Mouse (Mus musculus) heart, postnatal 0 days (tissue): Measurements from ENCODE around the gene 6030468B19Rik. TPM values are rescaled to one million over a fixed set of nuclear protein-coding genes. Genes with fewer than 3 reads are reported as not detected.

Source experiments
- ATAC-seq: fragments of 200-750 bp; cut with Nextera tagmentation; 2 replicates; pipeline ENCODE4 v1.8.0; 2017; ENCODE audit warnings: low read depth, moderate number of reproducible peaks, moderate library complexity; ENCODE audit not compliant: insufficient read depth
- DNase-seq: peaks from one replicate; pipeline ENCODE4 v3.0.0-alpha.2; 2016; ENCODE audit warnings: low spot score
- H3K27ac ChIP-seq: fragments of 300-500 bp; sonication (generic); 2 replicates; pipeline ENCODE4 v1.5.1; 2014; ENCODE audit warnings: low read depth, mild to moderate bottlenecking
- H3K27me3 ChIP-seq: fragments of 300-500 bp; sonication (generic); 2 replicates; pipeline ENCODE4 v1.6.1; 2014; ENCODE audit warnings: low read length, mixed read lengths; ENCODE audit not compliant: control insufficient read depth, insufficient read depth
- H3K36me3 ChIP-seq: fragments of 300-500 bp; sonication (generic); replicated peaks from 2 replicates; pipeline ENCODE4 v1.6.1; 2014; ENCODE audit warnings: low read length, mixed read lengths; ENCODE audit not compliant: control insufficient read depth, insufficient read depth
- H3K4me1 ChIP-seq: fragments of 300-500 bp; sonication (generic); 2 replicates; pipeline ENCODE4 v1.6.1; 2014; ENCODE audit warnings: antibody characterized with exemption; ENCODE audit not compliant: control insufficient read depth, insufficient read depth
- H3K4me2 ChIP-seq: fragments of 300-500 bp; sonication (generic); 2 replicates; pipeline ENCODE4 v1.6.1; 2014; ENCODE audit warnings: low read depth, mild to moderate bottlenecking, low read length, moderate library complexity
- H3K4me3 ChIP-seq: fragments of 300-500 bp; sonication (generic); 2 replicates; pipeline ENCODE4 v1.5.1; 2014; ENCODE audit warnings: low read depth, low read length
- H3K9ac ChIP-seq: fragments of 300-500 bp; sonication (generic); replicated peaks from 2 replicates; pipeline ENCODE4 v1.6.1; 2014; ENCODE audit warnings: low read depth, low read length, mixed read lengths
- H3K9me3 ChIP-seq: fragments of 300-500 bp; sonication (generic); replicated peaks from 2 replicates; pipeline ENCODE4 v1.6.1; 2016; ENCODE audit warnings: low read length; ENCODE audit not compliant: control insufficient read depth
- CTCF ChIP-seq: IDR thresholded peaks from 2 replicates; pipeline ENCODE4 v1.5.1; 2016; ENCODE audit warnings: antibody characterized with exemption, control low read depth, low read depth
- EP300 ChIP-seq: IDR thresholded peaks from 2 replicates; pipeline ENCODE4 v1.6.1; 2016; ENCODE audit warnings: antibody characterized with exemption, low read depth
- WGBS: fragments of 180-500 bp; shearing (Covaris S2); extraction: QIAGEN DNeasy Blood & Tissue Kit; methylation state at CpG from one replicate; pipeline ENCODE4 v1.1.7; 2014; 5-methylcytosine and 5-hydroxymethylcytosine counted together
- polyA plus RNA-seq: library from polyadenylated mRNA; unstranded; fragments of >200 nt; fragmentation: Nextera tagmentation; extraction: Ambion mirVana; gene quantifications from 2 replicates; pipeline ENCODE4 v1.2.1, GENCODE M21; 2015
- total RNA-seq: library from RNA; depleted of rRNA; stranded (reverse); fragments of >200 nt; gene quantifications from 2 replicates; pipeline ENCODE4 v1.2.3, GENCODE M21; 2014; ENCODE audit warnings: low replicate concordance

6030468B19Rik gene
- total and polyA plus RNA-seq, 2 experiments from 2014 or later = not detected

DNA sequence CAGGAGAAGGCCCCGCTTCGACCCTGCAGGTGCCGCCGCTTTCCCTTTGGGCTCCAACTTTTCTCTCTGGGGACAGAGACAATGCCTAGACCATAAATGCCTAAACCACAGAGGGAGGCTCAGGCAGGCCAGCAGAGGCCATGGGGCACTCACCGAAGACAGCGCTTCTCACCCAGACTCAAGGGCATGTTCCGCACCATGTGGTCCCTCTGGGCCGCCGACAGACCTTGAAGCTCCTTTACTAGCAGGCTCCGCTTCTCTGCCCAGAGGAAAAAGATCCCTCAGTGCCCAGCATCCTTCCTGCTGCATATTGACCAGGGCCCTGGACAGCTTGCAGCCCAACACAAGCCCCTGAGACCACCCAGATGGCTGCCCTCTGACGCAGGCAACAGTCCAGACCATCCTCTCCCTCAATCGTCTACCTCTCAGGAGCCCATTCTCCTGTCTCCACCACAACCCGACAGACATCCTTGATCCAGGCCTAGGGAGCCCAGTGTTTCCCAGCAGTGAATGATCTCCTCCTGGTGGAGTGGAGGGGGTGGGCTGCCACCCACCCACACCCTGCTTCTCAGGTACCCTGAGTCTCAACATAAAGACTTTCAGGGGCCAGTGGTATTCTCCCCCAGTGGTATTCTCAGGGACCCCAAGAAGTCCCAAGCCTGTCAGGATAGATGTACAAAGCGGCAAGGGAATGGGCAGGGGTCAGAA, 21.2 kb upstream of the 6030468B19Rik start:
- no peak overlapping the region for H3K4me3 ChIP-seq
- no peaks in the 10 kb centered on the region for H3K9me3 ChIP-seq
- H3K36me3 ChIP-seq = peaks cover 46% of the 10 kb centered on the region
- no peaks in the 10 kb centered on the region for H3K27me3 ChIP-seq
- DNase-seq (no peak), ATAC-seq (no peak)
- no peak overlapping the region for H3K4me2 ChIP-seq
- WGBS = 91% methylated on average over 14 of the region's 14 CpGs
- H3K27ac ChIP-seq = no peak overlapping the region
- peaks cover 21% of the 10 kb centered on the region for H3K4me1 ChIP-seq
- H3K9ac ChIP-seq = no peak overlapping the region
- no peak for TF ChIP-seq CTCF
- no peak for TF ChIP-seq EP300

DNA sequence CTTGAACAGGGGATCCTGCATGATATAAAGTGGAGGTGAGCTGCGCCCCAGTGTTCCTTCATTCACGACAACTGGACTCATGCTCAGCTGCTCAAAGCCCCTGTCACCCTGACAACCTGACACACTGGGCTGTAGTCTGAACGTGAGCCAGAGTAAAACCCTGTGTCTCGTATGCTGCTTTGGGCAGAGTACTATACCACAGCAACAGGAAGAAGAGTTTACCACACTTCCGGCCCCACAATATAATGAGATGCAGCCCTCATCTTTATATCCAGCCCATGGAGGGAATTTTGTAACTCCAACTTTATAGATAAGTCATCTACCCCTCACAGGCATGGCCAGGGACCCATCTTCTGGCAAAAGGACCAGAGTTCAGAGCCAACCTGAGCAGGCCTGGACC, 20.3 kb upstream of the 6030468B19Rik start:
- TF ChIP-seq CTCF (no peak), EP300 (no peak)
- peak overlapping the region; percentile 36; the same call in 1 of the 2 replicates for H3K27ac ChIP-seq
- H3K4me1 ChIP-seq = peaks cover 30% of the 10 kb centered on the region
- DNase-seq = no peak
- H3K9me3 ChIP-seq = no peaks in the 10 kb centered on the region
- H3K4me3 ChIP-seq = no peak overlapping the region
- no peaks in the 10 kb centered on the region for H3K27me3 ChIP-seq
- peaks cover 40% of the 10 kb centered on the region for H3K36me3 ChIP-seq
- no peak overlapping the region for H3K9ac ChIP-seq
- no peak overlapping the region for H3K4me2 ChIP-seq
- WGBS = 90% methylated on average over 5 of the region's 5 CpGs
- ATAC-seq = no peak

DNA sequence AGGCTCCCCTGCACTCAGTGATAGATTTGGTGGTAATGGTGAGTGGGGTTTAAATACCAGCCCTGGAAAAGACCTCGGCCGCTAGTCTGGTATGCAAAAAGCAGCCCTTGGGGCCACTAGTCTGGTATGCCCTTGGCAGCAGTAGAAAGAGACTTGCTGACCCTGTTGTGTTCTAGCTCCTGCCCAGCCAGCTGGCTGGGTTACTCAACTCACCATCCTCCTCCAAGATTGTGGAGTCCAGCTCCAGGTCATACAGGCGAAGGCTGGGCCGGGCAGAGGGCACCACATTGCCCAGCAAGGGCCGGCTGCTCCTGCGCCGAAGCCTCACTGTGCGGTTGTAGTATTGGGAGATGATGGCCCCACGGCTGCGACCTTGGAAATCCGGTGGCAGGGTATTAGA, 19.4 kb upstream of the 6030468B19Rik start:
- ATAC-seq = no peak
- peaks cover 36% of the 10 kb centered on the region for H3K36me3 ChIP-seq
- TF ChIP-seq CTCF (no peak), EP300 (no peak)
- peak overlapping the region; percentile 97; the same call in 1 of the 2 replicates for H3K27ac ChIP-seq
- H3K4me3 ChIP-seq = no peak overlapping the region
- H3K4me1 ChIP-seq = peaks cover 30% of the 10 kb centered on the region
- no peak overlapping the region for H3K9ac ChIP-seq
- no peaks in the 10 kb centered on the region for H3K9me3 ChIP-seq
- no peak overlapping the region for H3K4me2 ChIP-seq
- WGBS = 89% methylated on average over 11 of the region's 11 CpGs
- no peaks in the 10 kb centered on the region for H3K27me3 ChIP-seq
- no peak for DNase-seq

DNA sequence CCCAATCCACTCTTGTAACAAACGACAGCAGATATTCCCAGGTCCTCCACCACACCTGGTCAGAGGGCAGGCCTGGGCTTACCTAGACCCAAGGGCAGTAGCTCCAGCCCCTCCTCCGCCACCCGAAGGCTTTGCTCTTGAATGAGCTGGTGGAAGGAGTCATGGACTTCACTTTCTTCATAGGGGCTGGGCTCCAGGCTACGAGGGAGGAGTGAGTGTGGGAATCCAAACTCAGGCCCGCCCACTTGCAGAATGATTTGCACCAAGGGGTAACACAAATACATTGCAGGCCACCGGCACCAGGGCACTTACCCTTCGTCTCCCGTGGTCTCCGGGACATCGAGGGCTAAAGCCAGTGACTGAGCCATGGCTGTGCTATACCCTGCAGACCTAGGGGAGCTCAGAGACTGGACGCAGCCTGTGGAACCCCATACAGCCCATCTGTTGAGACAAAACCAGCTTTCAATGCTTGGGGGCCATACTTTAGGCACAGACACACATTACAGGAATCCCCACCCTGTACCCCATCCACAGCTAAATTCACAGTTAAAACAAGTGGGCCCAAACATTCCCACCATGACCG, 18.5 kb upstream of the 6030468B19Rik start:
- DNase-seq (no peak), ATAC-seq (no peak)
- Histone ChIP-seq H3K4me2 (peak overlapping the region; percentile 88), H3K9ac (peak overlapping the region; percentile 64), H3K4me3 (peak overlapping the region; percentile 54), H3K4me1 (peaks cover 30% of the 10 kb centered on the region), H3K36me3 (peaks cover 28% of the 10 kb centered on the region), H3K27me3 (no peaks in the 10 kb centered on the region), H3K27ac (peak overlapping the region; percentile 97), H3K9me3 (no peaks in the 10 kb centered on the region)
- TF ChIP-seq EP300 (no peak), CTCF (no peak)
- WGBS = 56% methylated on average over 12 of the region's 12 CpGs

DNA sequence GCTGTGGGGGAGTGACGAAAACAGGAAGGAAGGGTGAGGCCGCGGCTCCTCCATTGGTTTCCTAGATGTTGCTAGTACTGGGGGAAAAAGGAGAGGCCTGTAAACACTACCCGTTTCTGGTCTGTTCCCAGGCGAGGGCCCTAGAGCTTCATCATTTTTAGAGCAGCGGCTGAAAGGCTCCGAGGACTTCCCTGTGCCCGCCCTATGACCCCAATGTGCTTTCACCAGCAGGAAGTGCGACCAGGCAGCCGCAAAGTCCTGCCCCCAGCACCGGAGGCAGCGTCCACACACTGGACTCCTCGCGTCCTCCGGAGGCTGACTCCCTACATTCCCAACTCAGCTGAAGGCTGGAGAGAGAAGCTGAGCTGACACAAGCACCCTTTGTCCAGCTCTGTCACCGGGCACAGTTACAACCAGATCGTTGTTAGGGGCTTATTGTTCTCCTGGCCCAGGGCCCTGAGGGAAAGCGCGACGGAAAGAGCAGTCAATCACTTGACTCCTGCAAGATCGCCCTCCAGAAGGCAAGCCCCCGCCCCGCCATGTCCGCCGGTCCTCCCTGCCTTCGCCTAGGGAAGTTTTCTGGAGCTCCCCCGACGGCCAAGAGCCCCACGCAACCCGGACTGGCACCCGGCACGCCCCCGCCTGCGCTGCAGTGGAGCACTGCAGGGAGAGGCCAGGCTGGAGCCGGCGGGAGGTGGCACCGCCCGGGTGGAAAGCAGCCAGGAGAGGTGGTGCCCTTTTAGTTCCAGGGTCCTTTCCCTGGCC, 17.8 kb upstream of the 6030468B19Rik start:
- peak; percentile 67 for DNase-seq
- 0 out of 2 replicates have a peak, but pooled peaks have one; percentile 6 for TF ChIP-seq CTCF
- peak; percentile 67; the same call in 1 of the 2 replicates for TF ChIP-seq EP300
- Histone ChIP-seq H3K4me1 (peaks cover 30% of the 10 kb centered on the region), H3K4me2 (peak overlapping the region; percentile 88), H3K27ac (peak overlapping the region; percentile 97), H3K9ac (peak overlapping the region; percentile 64), H3K36me3 (peaks cover 21% of the 10 kb centered on the region), H3K9me3 (no peaks in the 10 kb centered on the region), H3K27me3 (no peaks in the 10 kb centered on the region), H3K4me3 (peak overlapping the region; percentile 54)
- peak; percentile 40 for ATAC-seq
- WGBS = 4% methylated on average over 37 of the region's 38 CpGs
